Mouse (Mus musculus) bone marrow, adult 2 months (tissue): ENCODE measurements around the gene Baz2b.

Experiments used
- CTCF ChIP-seq: fragments of 200-500 bp; IDR thresholded peaks from 2 replicates; pipeline ENCODE4 v1.5.1; 2011; ENCODE audit warnings: low read length, control low read depth; ENCODE audit not compliant: control insufficient read depth, insufficient read depth
- POLR2A ChIP-seq: fragments of 200-500 bp; IDR thresholded peaks from 2 replicates; pipeline ENCODE4 v1.6.1; 2011; ENCODE audit warnings: low read depth, mild to moderate bottlenecking, control low read depth, low read length, borderline replicate concordance; ENCODE audit not compliant: control insufficient read depth

GRCm38 (mm10) chr2:60080831-60081230 lies 128.8 kb downstream of the Baz2b start:
- TF ChIP-seq CTCF (no peak), POLR2A (no peak)
